Mouse (Mus musculus): ENCODE data around the gene Chrne.

The Chrne gene

DNA sequence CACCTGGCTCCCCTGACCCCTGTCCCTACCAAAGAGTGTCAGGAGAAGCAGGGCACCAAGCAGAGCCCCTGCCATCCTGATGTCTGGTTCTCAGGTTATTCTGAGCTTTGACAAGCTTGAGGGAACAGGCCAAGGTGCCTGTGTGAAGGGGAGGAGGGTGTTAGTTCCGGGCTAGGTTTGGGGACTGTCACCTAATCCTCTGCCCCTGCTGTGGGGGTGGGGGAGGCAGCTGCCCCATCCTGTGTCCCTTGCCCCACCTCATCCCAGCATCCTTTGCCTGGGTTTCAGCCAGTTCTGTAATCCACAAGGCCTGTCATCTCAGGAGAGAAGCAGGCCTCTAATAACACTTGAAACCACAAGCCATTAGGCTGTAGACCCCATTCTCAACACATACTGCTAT lies at the start of gene Chrne:
Gene Chrne (minus strand): TSS at position 116 of the 400 bp plus-strand sequence.
- DNase-seq, result no peak

- DNase-seq, result no peak
Measured at GRCm38 (mm10) chr11:70668335-70668770, 49.3 kb upstream of the Chrne start.

GRCm38 (mm10) chr11:70667271-70668150 lies 48.5 kb upstream of the Chrne start:
- peak in 1 of 2 experiments; percentile 22 for DNase-seq

DNA sequence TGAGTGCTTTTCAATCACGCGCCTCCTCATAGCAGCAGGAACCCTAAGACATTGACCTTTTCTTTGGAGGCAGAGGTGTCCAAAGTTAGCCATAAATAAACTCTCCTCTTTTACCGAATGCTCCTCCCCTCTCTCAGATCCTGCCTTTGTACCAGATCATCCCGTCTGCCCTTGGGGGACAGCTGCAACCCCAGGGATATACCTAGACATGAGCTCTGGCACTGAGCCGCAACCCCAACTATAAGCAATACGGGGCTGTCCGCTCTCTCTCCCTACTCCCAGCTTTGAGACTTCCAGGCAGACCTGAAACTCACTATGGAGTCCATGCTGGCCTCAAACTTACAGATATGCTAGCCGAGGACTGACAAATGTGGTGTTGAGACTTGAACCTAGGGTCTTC lies 47.7 kb upstream of the Chrne start:
- no peak for DNase-seq

- no peak for DNase-seq
Measured at GRCm38 (mm10) chr11:70664741-70665140, 45.7 kb upstream of the Chrne start.

DNA sequence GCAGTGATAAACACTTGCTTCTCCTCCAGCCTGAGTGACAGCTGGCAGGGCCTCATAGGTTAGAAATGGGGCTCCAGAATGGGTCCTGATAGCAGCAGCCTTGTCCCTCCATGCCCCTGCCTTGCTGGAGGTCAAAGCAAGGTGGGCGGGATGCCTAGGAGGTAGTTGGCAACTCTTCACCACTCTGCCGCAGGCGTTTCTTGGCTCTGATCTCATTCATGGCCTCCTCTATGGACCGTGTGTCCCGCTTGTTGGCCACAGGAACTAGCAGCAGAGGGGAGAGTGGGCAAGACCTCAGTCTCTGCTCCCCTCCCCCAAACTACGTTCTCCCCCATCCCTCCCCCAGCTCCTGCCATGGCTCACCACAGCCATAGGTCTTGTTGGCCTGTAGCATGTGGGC lies 44.9 kb upstream of the Chrne start:
- DNase-seq, result no peak

DNA sequence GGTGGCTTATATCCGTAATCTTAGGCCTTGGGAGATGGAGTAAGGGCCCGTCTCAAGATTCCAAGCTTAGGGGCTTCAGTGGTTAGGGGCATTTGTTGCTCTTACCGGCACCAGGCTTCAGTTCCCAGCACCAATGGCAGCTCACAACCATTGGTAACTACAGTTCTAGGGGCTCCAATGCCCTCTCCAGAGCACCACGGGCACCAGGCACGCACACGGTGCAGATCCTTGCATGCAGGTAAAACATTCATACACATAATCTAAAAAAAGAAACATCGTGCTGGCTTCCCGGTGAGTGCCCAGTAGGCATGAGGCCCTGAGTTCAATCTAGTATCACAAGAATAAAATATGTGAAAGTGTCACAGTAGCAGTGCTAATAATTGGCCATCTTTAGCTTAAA lies 44.1 kb upstream of the Chrne start:
- no peak for DNase-seq

GRCm38 (mm10) chr11:70660571-70660970 lies 41.6 kb upstream of the Chrne start:
- DNase-seq, result no peak

- DNase-seq, result no peak
Measured at GRCm38 (mm10) chr11:70658942-70659341, 39.9 kb upstream of the Chrne start.

DNA sequence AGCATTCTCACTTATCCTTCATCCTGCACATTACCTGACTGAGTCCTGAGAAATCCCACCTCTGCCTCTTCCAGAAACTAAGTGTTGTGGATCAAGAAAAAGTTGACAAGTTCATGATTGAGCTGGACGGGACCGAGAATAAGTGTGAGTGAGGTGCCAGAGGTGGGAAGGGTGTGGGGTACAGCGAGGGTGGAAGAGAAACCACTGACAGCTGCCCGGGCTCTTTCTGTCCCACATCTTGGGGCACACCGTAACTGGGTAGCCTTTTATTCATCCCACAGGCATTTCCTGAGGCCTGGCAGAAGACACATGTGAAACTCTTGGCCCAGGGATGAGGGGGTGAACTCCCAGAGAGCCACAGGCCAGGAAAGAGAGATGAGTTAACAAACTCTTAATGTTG lies 39.5 kb upstream of the Chrne start:
- no peak for DNase-seq

DNA sequence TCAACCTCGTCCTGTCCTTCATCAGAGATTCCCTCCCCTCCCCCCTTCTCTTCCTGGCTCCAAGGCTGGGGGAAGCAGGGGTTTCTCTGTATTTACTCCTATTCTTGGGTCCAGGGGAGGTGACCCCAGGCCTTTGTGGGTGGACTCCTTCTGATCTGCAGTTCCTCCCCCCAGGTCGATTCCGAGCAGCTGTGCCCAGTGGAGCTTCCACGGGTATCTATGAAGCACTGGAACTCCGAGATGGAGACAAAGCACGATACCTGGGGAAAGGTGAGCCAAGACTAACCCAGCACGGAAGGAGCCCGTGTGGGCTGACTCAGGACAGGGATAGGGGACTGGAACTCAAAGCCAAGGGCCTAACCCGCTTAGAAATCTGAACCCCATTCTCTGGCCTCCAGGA lies 39.0 kb upstream of the Chrne start:
- no peak for DNase-seq

DNA sequence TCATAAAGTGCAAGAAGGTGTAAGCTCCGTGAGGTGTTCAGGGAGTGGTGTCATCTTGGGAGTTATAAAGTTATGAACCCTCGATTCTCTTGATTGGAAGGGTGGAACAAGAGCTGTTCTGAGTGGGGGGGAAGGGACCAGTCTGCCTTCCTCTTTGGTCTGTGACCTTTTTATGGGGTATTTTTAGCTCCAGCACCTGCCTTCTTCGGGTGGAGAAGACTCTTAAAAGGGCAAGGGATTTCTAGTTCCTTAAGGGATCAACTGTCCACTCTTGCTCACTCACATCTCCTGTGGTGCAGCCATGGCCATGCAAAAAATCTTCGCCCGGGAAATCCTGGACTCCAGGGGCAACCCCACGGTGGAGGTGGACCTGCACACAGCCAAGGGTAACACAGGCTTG lies 38.6 kb upstream of the Chrne start:
- DNase-seq, result no peak

DNA sequence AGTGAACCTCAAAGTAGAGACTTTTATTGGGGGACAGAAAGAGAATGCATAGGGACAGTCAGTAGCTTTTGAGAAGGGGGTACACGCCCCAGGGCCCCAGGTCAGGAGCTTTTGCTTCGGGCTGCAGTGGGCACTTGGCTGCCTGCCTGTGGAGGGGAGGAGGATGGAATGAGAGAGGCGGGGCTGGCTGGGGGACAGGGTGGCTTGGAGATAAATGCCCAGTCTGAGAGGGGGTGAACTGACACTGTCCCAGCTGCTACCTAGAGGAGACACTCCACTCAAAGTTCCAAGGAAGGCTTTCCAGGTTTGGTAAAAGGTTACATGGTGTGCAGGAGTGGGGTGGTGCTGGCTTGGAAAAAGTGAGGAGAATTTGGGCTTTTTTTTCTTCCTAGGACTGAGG lies 37.9 kb upstream of the Chrne start, which contains the start of gene Eno3:
Gene Eno3 (plus strand): TSS at position 239 of the 400 bp plus-strand sequence.
- DNase-seq, result no peak

- no peak for DNase-seq
Measured at GRCm38 (mm10) chr11:70656456-70656927, 37.5 kb upstream of the Chrne start.

DNA sequence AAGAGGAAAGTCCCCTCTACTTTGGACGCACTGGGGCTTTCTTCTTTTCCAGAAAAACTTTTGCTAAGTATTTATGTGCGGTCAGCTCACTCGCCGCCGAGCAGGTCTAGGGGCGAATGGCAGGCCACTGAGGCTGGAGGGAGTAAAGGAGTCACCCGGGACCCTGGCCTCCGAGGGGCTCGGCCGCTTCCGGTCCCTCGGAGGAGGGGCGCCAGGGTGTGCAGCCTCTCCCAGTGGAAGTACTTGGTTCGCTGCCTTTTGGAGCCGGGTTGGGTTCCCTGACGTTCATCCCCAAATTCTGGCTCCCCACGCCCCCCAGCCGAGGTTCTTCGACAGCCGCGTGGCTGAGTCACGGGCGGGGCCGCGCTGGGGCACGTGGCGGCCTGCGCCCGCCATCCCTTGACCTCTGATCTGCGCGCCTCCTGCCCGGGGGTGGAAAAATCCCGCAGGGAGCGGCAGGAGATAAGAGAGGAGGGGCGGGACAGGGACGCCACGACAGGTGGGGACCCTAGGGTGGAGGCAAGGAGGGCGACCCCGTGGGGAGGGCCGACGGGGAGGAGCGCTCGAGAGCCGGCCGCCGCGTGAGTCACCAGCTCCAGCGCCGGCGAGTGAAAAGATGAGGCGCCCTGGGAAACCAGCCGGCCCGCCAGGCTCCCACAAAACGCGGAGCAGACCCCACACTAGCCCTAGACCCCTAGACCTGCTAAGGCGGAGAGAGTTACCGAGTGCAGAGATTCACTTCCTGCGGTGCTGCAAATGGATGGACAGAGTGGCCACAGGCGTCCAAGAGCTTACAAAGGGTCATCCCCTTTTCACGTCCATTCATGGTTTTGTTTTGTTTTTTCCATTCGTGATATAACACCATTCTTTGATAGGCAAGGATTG lies 36.8 kb upstream of the Chrne start:
- peak; percentile 64 to 70 for DNase-seq

DNA sequence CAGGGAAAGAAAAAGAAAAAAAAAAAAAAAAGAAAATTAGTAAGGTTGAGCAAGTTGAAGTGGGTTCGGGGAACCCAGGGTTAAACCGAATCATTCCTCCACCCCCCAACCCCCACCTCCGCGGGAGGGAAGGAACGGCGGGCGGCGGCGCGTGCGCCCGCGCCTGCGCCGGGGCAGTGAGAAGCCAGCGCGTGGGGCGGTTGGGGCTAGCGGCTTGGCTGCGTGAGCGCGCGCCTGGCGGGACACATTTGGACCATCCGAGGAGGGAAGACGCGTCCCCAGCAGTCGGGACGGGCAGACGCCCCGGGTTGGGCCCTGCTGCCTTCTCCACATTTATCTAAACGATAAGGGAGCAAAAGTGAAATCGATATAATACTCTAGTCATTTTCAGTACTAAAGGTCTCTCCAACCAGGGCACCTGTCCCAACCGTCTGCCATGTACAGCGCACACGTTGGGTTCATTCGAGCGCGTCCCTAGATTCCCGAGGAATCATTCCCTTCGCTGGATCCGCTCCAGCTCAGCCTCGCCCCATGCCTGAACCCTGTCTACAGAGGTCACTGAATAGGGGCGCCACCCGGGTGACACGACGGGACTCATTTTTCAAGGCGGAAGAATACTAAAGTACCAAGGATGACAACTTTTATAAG lies 36.0 kb upstream of the Chrne start:
- DNase-seq, result peak; percentile 82 to 85

DNA sequence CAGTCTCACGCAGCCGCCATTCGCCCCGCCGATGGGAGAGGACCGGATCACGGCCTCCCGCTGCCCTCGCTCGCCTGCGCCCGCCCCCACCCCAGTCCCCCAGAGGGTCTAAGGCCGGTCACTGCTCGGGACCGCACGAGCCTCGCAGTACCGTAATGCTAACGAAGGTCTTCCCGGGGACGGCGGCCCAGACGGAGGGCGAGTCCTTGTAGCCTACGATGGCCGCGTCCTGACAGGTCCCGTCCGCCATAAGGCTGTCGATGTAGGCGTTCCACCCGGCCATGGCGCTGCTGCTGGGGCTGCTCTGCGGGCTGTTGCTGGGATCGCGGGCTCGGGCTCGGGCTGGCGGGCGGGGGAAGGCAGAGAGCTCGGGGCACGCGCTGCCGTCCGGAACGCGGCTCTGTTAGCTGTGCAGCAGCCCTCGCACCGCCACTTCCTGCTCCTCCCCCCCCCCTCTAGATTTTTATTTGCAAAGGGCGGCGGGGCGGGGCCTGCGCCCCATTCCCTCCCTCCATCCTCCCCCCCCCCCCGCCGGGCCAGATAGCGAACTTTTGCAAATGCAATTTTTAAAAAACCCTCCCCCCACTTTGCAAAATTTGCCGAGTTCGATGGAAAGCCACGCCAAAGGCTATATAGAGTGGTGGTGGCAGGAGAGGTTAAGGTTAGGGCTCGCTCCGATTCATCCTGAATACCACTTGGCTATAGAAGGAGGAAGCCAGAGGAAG lies 35.3 kb upstream of the Chrne start, which contains the start of gene Pfn1:
Gene Pfn1 (minus strand): TSS at position 447 of the 725 bp plus-strand sequence.
- peak; percentile 71 to 75 for DNase-seq

- peak; percentile 69 to 71 for DNase-seq
Measured at GRCm38 (mm10) chr11:70653345-70654197, 34.6 kb upstream of the Chrne start.

DNA sequence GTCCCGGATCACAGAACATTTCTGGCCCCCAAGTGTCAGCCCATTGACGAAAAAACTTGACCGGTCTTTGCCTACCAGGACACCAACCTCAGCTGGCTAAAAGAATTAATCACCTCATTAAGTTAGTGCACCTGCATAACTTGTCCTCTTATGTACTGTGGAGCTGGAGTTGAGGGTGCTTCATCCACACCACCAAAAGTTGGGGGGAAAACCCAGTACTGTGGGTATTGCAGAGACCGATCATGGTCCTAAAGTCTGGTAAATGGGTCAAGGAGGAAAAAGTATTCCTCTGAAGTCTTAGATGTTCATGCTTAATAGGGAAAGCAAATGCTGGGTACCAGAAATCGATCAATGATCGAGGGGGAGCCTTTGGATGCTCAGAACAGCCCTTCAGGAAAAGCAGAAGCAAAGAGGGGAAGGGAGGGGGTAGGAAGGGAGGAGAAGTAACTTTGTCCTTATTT lies 33.9 kb upstream of the Chrne start:
- DNase-seq, result no peak

DNA sequence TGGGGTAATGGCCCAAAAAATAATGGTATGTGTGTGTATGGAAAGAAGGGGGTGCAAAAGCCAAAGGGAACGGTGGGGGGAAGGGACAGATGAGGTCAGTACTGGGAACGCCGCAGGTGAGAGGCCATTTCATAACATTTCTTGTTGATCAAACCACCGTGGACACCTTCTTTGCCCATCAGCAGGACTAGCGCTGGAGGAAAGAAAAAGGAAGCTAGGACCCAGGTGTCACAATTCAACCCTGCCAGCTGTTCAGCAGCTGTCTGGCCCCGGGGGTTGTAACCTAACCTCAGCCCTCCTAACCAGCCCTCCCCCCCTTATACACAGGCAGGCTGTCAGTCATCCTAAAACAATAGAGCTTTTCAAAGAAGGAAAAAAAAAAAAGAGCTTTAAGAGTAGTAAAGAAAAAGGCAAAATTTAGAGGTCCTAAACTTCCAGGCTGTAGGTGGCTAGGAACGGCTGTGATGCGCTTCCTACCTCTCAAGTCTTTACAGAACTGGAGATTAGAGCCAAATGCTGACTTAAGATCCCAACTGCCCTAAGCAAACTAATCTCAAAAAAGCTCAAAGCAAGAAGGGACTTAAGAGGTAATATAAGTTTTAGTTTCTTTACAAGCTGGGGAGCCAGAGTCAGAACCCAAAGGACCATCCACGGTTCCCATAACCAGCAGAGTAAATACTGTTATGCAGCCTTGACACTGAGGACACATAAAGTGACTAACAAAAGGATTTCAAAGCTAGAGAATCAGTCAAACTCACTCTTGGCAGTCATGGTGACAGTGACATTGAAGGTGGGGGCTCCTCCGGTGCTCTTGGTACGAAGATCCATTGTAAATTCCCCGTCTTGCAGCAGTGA lies 33.2 kb upstream of the Chrne start:
- no peak for DNase-seq
